Mouse (Mus musculus) left cerebral cortex, postnatal 25 days (tissue): ENCODE data around the gene Myrfl. TPM values are rescaled to one million over a fixed set of nuclear protein-coding genes. Genes with fewer than 3 reads are reported as not detected.

ENCODE experiments used
- DNase-seq, 2 experiments: peaks; one replicate each; pipeline ENCODE4 v3.0.0; 2022; ENCODE audit warnings: low spot score in 2 of 2, mixed read lengths in 1 of 2
- intact Hi-C: fragments of 180-260 bp; cut with DNase I; formaldehyde crosslinking; loops from one replicate; pipeline ENCODE4 v1.15.1; 2025
- total RNA-seq, 2 experiments: library from RNA; stranded (reverse); gene quantifications; 2 replicates each; pipeline ENCODE4 v1.2.3; 2021

Gene Myrfl
- total RNA-seq, 2 experiments from 2014 or later = 0.14 to 0.21 TPM

GRCm38 (mm10) chr10:116773846-116774750 is 122.6 kb downstream of the Myrfl start:
- DNase-seq = no peak
- intact Hi-C loops = no loop called here

GRCm38 (mm10) chr10:116771215-116771935 is 125.3 kb downstream of the Myrfl start:
- intact Hi-C loops = no loop called here
- DNase-seq = no peak

GRCm38 (mm10) chr10:116768642-116769041 is 128.1 kb downstream of the Myrfl start:
- no peak for DNase-seq
- intact Hi-C loops = no loop called here

GRCm38 (mm10) chr10:116766525-116766924 is 130.2 kb downstream of the Myrfl start:
- DNase-seq = no peak
- intact Hi-C loops = no loop called here

GRCm38 (mm10) chr10:116761476-116762068 is 135.1 kb downstream of the Myrfl start:
- DNase-seq = no peak
- intact Hi-C loops = no loop called here

GRCm38 (mm10) chr10:116760561-116760960 is 136.2 kb downstream of the Myrfl start:
- no peak for DNase-seq
- intact Hi-C loops = no loop called here

GRCm38 (mm10) chr10:116759816-116760215 is 136.9 kb downstream of the Myrfl start:
- intact Hi-C loops = no loop called here
- no peak for DNase-seq

- peak in 1 of 2 experiments; percentile 17 for DNase-seq
- intact Hi-C loops = no loop called here
Observed at GRCm38 (mm10) chr10:116755881-116756581, 140.7 kb downstream of the Myrfl start.

GRCm38 (mm10) chr10:116754940-116755339 is 141.8 kb downstream of the Myrfl start:
- intact Hi-C loops = no loop called here
- no peak for DNase-seq

- intact Hi-C loops = no loop called here
- no peak for DNase-seq
Observed at GRCm38 (mm10) chr10:116750895-116751294, 145.8 kb downstream of the Myrfl start.

GRCm38 (mm10) chr10:116750062-116750461 is 146.7 kb downstream of the Myrfl start:
- intact Hi-C loops = no loop called here
- no peak for DNase-seq

GRCm38 (mm10) chr10:116748681-116749080 is 148.0 kb downstream of the Myrfl start:
- DNase-seq = no peak
- intact Hi-C loops = no loop called here

GRCm38 (mm10) chr10:116746281-116747011 is 150.3 kb downstream of the Myrfl start:
- no peak for DNase-seq
- intact Hi-C loops = no loop called here

GRCm38 (mm10) chr10:116742696-116743095 is 154.0 kb downstream of the Myrfl start:
- no peak for DNase-seq
- intact Hi-C loops = loop anchor here (5.0 kb wide), 1 partner anchor 90 kb away; no protein-coding TSS in a partner anchor

- intact Hi-C loops = loop anchor here (5.0 kb wide), 1 partner anchor 90 kb away; no protein-coding TSS in a partner anchor
- no peak for DNase-seq
Observed at GRCm38 (mm10) chr10:116742189-116742588, 154.5 kb downstream of the Myrfl start.

- intact Hi-C loops = loop anchor here (5.0 kb wide), 1 partner anchor 89 kb away; no protein-coding TSS in a partner anchor
Observed at GRCm38 (mm10) chr10:116741343-116741742, 155.4 kb downstream of the Myrfl start.

GRCm38 (mm10) chr10:116740073-116740472 is 156.6 kb downstream of the Myrfl start:
- peak; percentile 18 to 91 for DNase-seq
- intact Hi-C loops = loop anchor here (5.0 kb wide), 1 partner anchor 88 kb away; no protein-coding TSS in a partner anchor

More at GRCm38 (mm10) chr10:116741343-116741742, 155.4 kb downstream of the Myrfl start:
- DNase-seq = no peak

GRCm38 (mm10) chr10:116738533-116738932 is 158.2 kb downstream of the Myrfl start:
- DNase-seq = no peak
- intact Hi-C loops = no loop called here

GRCm38 (mm10) chr10:116735607-116736006 is 161.1 kb downstream of the Myrfl start:
- peak; percentile 36 for DNase-seq
- intact Hi-C loops = no loop called here
